Mouse (Mus musculus): ENCODE results near the gene Stac2.

GRCm38 (mm10) chr11:98040975-98041374, 12.3 kb downstream of the Stac2 start:
- TF ChIP-seq GATA1 (IDR thresholded peaks at IDR 0.05; ENCODE audit: borderline replicate concordance, low read length): no peak
- no peak for TF ChIP-seq FLI1 (IDR thresholded peaks at IDR 0.05; ENCODE audit: low read length)
